Mouse (Mus musculus): ENCODE data around the gene Olfr213.

GRCm38 (mm10) chr6:116488791-116489190 is 49.5 kb upstream of the Olfr213 start, which contains the start of gene Olfr211:
- TF ChIP-seq CTCF (IDR thresholded peaks at IDR 0.05; ENCODE audit: low read depth) (no peak), EP300 (IDR thresholded peaks at IDR 0.05; ENCODE audit: low read depth) (no peak)
